Mouse (Mus musculus) neural tube, embryonic 11.5 days (tissue): ENCODE measurements at regions not wholly inside any gene's neighbourhood (a gene's known extent, or its start where the extent isn't known, plus 50 kb on each side); places are given as distances from the start of the nearest gene placed in this dataset.

Source experiments
- ATAC-seq: fragments of 200-750 bp; cut with Nextera tagmentation; 2 replicates; pipeline ENCODE4 v1.8.0; 2017; ENCODE audit warnings: moderate number of reproducible peaks, mild to moderate bottlenecking, moderate TSS enrichment, moderate library complexity; ENCODE audit not compliant: insufficient read depth, low FRiP score, low TSS enrichment
- DNase-seq: peaks from one replicate; pipeline ENCODE4 v3.0.0-alpha.2; 2015; ENCODE audit warnings: low spot score
- H3K27ac ChIP-seq: fragments of 300-500 bp; sonication (generic); 2 replicates; pipeline ENCODE4 v1.5.1; 2014; ENCODE audit warnings: low read depth, mild to moderate bottlenecking, low read length
- H3K27me3 ChIP-seq: fragments of 300-500 bp; sonication (generic); 2 replicates; pipeline ENCODE4 v1.6.1; 2014; ENCODE audit warnings: mild to moderate bottlenecking, low read length, mixed read lengths; ENCODE audit not compliant: control insufficient read depth, insufficient read depth
- H3K36me3 ChIP-seq: fragments of 300-500 bp; sonication (generic); 2 replicates; pipeline ENCODE4 v1.6.1; 2014; ENCODE audit warnings: mild to moderate bottlenecking, low read length, moderate library complexity, mixed read lengths; ENCODE audit not compliant: control insufficient read depth, insufficient read depth
- H3K4me1 ChIP-seq: fragments of 300-500 bp; sonication (generic); 2 replicates; pipeline ENCODE4 v1.6.1; 2014; ENCODE audit warnings: low read length, mixed read lengths; ENCODE audit not compliant: control insufficient read depth, insufficient read depth
- H3K4me2 ChIP-seq: fragments of 300-500 bp; sonication (generic); 2 replicates; pipeline ENCODE4 v1.6.1; 2014; ENCODE audit warnings: low read depth, mild to moderate bottlenecking, moderate library complexity
- H3K4me3 ChIP-seq: fragments of 300-500 bp; sonication (generic); 2 replicates; pipeline ENCODE4 v1.5.1; 2014; ENCODE audit warnings: low read depth, low read length
- H3K9ac ChIP-seq: fragments of 300-500 bp; sonication (generic); 2 replicates; pipeline ENCODE4 v1.6.1; 2014; ENCODE audit warnings: mild to moderate bottlenecking, low read length
- H3K9me3 ChIP-seq: fragments of 300-500 bp; sonication (generic); 2 replicates; pipeline ENCODE4 v1.6.1; 2016; ENCODE audit warnings: low read length; ENCODE audit not compliant: control insufficient read depth
- WGBS: fragments of 180-500 bp; shearing (Covaris S2); extraction: QIAGEN DNeasy Blood & Tissue Kit; methylation state at CpG from one replicate; pipeline ENCODE4 v1.1.7; 2014; 5-methylcytosine and 5-hydroxymethylcytosine counted together

DNA sequence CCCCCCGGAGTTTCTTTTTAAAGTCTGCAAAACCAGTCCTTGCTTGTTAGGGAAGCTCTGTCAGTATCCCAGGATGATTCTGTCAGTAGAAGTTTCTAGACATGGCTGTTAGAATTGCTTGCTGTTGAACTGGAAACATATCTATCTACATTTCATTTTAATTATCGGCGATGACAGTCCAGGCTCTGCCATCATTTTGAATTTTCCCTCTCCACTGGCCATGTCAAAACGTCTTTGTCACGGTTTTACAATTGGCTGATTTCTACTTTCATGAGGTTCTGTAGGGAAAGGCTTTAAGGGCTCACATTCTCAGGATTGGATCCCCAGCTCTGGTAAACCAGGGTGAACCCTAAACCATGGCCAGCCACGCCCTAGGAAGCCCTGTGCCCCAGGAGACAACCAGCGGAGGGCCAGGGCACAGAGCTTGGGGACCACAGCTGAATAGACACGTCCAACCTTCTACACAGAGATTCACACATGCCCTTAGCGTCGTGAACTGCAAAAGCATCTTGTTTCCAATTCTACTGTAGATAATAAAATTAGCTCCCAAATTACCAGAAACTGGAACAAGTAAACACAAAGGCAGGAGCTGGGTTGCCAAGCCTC is 177.8 kb downstream of the Efcab1 start:
- ATAC-seq (peak; percentile 6; the same call in 1 of the 2 replicates), DNase-seq (peak; percentile 10)
- peak overlapping the region; percentile 73 for H3K4me2 ChIP-seq
- no peaks in the 10 kb centered on the region for H3K27me3 ChIP-seq
- H3K36me3 ChIP-seq, result no peaks in the 10 kb centered on the region
- WGBS, result 23% methylated on average over 10 of the region's 10 CpGs
- H3K9ac ChIP-seq, result 0 out of 2 replicates have a peak overlapping the region, but pooled peaks have one; percentile 37
- H3K4me3 ChIP-seq, result peak overlapping the region; percentile 49
- 0 out of 2 replicates have a peak, but pooled peaks cover 2% of the 10 kb centered on the region for H3K4me1 ChIP-seq
- H3K9me3 ChIP-seq, result no peaks in the 10 kb centered on the region
- H3K27ac ChIP-seq, result peak overlapping the region; percentile 58; the same call in 1 of the 2 replicates

DNA sequence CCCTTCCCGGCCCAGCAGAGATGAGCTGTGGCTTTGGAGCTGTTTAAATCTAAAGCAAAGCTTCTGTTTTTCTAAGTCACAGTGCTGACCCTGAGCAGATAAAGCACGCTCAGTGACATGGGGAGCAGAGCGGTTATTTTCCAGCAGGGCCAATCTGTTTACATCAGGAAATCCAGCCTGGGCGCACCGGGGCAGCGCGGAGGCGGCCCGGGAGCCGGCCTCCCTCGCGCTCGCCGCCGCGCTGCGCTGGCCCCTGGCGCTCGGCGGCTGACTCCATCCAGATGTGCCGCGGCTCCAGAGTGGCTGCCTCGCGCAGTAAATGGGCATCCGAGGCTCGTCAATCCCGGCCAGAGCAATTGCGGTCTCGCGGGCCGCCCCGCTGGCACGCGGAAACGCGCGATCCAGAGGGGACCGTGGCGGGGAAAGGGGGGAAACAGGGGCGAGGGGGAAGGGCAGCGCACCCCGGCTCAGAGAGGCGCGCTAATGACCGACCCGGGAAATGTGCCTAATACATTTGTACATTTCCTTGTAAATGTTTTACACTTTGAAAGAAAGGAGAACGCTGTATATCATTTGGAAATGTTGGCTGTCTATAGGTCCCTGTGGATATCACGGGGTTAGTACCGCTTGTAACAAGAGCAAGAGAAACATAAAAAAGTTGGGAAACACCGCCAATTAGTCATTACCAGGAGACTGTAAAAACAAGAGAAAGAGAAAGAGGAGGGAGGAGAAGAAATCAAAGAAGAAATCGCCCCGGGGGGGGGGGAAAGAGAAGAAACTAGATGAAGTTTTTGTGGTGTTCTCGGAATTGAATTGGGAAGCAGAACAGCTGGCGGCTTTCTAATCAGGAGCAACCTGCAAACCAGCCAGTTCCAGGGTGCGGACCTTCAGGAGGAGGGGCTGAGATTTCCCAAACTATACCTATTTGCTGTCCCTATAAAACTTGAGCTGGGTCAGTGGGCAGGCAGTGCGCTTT is 178.6 kb downstream of the Efcab1 start:
- H3K36me3 ChIP-seq, result no peaks in the 10 kb centered on the region
- ATAC-seq (peak; percentile 86), DNase-seq (peak; percentile 74)
- no peaks in the 10 kb centered on the region for H3K27me3 ChIP-seq
- 0 out of 2 replicates have a peak, but pooled peaks cover 2% of the 10 kb centered on the region for H3K4me1 ChIP-seq
- H3K9me3 ChIP-seq, result no peaks in the 10 kb centered on the region
- peak overlapping the region; percentile 73 for H3K4me2 ChIP-seq
- under 1% methylated on average over 56 of the region's 56 CpGs for WGBS
- H3K9ac ChIP-seq, result peak overlapping the region; percentile 37
- peak overlapping the region; percentile 60 for H3K27ac ChIP-seq
- peak overlapping the region; percentile 49 for H3K4me3 ChIP-seq

DNA sequence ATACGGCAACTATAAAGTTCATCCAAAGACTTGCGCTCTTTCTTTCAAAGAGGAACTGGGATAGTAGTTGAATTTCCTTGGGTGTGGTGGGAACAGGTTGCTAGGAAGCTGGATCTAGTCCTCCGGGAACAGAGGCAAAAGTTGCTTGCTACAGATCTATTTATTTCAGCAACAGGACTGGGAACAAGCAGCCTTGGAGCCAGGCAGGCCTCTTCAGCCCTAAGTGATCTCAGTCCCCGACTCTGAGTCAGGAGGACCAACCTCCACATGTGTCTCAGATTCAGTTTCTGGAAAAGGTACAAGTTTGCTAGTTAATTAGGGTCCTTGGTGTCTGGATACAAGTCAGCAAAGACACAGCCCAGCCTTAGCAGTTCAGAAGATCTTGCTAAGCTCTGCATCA is 180.2 kb downstream of the Efcab1 start:
- Histone ChIP-seq H3K36me3 (no peaks in the 10 kb centered on the region), H3K27me3 (no peaks in the 10 kb centered on the region), H3K4me1 (0 out of 2 replicates have a peak, but pooled peaks cover 2% of the 10 kb centered on the region), H3K4me3 (no peak overlapping the region), H3K27ac (no peak overlapping the region), H3K4me2 (no peak overlapping the region), H3K9ac (no peak overlapping the region), H3K9me3 (no peaks in the 10 kb centered on the region)
- 84% methylated on average over 4 of the region's 4 CpGs for whole genome bisulfite sequencing
- ATAC-seq (no peak), DNase-seq (no peak)

DNA sequence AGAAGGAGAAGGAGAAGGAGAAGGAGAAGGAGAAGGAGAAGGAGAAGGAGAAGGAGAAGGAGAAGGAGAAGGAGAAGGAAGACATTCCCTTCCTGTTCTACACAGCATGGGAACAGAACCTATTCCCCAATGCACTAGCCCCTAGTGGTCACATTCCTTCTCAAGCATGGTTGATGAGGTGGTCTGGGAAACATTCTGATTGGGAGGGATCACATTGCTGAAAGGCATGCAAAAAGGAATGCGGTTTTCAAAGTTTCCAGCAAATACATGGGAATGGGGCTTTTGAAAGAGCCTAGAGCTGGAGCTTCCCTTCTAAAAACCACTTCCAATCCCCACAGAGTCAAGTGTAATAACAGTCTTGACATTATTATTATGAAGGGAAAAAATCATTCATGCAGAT is 197.5 kb downstream of the Efcab1 start:
- WGBS, result 33% methylated on average over 1 of the region's 1 CpGs
- no peak overlapping the region for H3K27ac ChIP-seq
- DNase-seq, result no peak

DNA sequence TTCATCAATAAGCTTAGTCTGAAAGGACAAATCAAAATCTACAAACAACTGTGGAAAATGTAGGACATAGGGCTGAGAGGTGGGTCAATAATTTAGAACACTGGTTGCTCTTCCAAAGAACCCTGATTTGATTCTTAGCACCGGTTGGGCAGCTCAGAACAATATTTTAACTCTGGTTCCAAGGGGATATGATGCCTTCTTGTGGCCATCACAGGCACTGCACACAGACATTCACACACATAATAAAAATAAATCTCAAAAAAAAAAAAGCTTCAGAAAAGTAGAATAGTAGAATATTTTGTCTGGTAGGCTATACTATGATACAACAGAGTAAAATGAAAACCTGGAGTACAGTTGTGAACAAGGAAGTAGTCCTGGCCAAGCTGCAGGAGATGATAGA is 200.8 kb downstream of the Efcab1 start:
- WGBS, result 86% methylated on average over 1 of the region's 1 CpGs
- Histone ChIP-seq H3K4me3 (no peak overlapping the region), H3K4me2 (no peak overlapping the region), H3K9me3 (no peaks in the 10 kb centered on the region), H3K27ac (no peak overlapping the region), H3K27me3 (no peaks in the 10 kb centered on the region), H3K4me1 (no peaks in the 10 kb centered on the region), H3K36me3 (no peaks in the 10 kb centered on the region), H3K9ac (no peak overlapping the region)
- DNase-seq, result no peak
- ATAC-seq, result no peak

More for the DNA sequence above, 197.5 kb downstream of the Efcab1 start:
- no peak for ATAC-seq
- H3K36me3 ChIP-seq, result no peaks in the 10 kb centered on the region
- no peak overlapping the region for H3K9ac ChIP-seq
- no peaks in the 10 kb centered on the region for H3K27me3 ChIP-seq
- no peaks in the 10 kb centered on the region for H3K4me1 ChIP-seq
- no peak overlapping the region for H3K4me2 ChIP-seq
- H3K9me3 ChIP-seq, result no peaks in the 10 kb centered on the region
- H3K4me3 ChIP-seq, result no peak overlapping the region

DNA sequence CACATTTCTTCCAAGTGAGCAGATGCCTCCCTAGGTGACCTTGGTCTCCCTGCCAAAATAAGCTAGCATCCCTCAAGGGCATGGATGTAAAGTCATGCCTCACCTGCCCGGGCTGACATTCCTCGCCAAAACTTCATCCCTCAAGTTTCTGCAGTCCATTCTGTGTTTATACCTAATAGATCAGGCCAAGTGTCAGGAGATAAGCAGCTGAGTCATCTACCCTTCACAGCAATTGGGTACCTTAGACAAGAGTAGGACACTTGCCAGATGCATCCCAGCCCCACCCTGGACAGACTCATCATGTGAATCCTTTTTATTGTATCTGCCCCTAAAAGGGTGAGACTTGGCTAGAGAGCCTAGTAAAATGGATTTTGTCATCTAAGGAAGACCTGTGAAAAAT is 204.1 kb upstream of the Gm21897 start:
- H3K4me1 ChIP-seq, result no peaks in the 10 kb centered on the region
- ATAC-seq (no peak), DNase-seq (no peak)
- H3K4me2 ChIP-seq, result no peak overlapping the region
- no peak overlapping the region for H3K27ac ChIP-seq
- 86% methylated on average over 2 of the region's 2 CpGs for WGBS
- no peak overlapping the region for H3K4me3 ChIP-seq
- H3K9ac ChIP-seq, result no peak overlapping the region
- H3K27me3 ChIP-seq, result no peaks in the 10 kb centered on the region
- H3K9me3 ChIP-seq, result no peaks in the 10 kb centered on the region
- no peaks in the 10 kb centered on the region for H3K36me3 ChIP-seq

DNA sequence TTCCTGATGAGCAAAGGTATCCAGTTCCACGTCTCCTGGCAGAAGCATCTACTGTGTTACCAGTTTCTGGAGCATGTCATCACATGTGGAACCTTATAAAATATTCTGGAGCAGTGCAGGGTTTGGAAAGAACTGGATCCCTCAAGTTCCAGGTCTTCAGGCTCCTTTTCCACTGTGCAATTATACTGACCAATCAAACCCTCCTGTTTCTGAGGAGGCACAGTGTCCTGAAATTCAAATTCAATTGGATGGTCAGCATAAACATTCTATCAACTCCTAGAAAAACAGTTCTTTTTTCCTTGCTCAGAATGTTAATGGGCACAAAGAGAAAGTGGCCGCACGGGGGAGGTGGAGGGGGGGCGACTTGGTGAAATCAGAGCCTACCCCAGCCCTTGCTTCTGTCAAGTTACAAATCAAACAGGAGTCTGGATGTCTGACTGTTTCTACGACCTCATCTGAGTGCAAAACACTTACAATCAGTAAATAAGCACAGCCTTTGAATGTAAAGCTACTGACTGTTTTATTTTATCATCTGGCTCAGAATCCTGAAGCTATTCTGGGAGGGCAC is 203.2 kb upstream of the Gm21897 start:
- no peak for ATAC-seq
- H3K27ac ChIP-seq, result no peak overlapping the region

DNA sequence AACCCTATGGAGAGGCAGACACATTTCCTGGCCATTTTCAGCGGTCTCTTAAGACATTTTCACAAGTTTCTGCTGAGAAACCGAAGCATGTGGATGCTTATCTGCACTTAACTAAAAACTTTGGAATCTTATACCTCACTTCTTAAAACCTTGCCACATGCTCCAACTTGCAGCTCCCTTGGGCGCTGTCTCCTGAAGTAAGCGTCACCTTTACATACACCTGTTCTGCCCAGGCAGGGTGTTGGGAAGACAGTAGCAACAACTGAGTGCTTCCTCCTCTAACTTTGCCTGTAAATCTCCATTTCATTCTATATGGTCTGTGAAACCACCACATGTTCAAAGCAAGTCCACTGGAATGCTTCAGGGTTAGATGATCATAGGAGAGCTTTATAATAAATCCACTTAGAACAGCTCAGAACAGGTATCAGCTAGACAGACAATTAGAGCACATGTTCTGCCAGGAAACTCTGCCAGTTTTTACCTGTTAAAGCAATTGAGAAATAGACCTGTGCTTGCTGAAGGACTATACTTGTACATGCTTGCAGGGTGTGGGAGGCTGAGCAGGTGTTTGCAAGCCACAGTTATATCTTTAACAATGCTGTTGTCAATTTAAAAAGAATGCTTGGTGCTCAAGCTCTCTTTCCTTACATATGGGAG is 202.6 kb upstream of the Gm21897 start:
- H3K4me2 ChIP-seq, result no peak overlapping the region
- H3K4me3 ChIP-seq, result no peak overlapping the region
- no peak overlapping the region for H3K9ac ChIP-seq
- no peaks in the 10 kb centered on the region for H3K36me3 ChIP-seq
- WGBS, result 79% methylated on average over 4 of the region's 4 CpGs
- H3K27ac ChIP-seq, result no peak overlapping the region
- ATAC-seq (no peak), DNase-seq (no peak)
- no peaks in the 10 kb centered on the region for H3K9me3 ChIP-seq
- no peaks in the 10 kb centered on the region for H3K27me3 ChIP-seq
- no peaks in the 10 kb centered on the region for H3K4me1 ChIP-seq

More for the DNA sequence above, 203.2 kb upstream of the Gm21897 start:
- DNase-seq, result no peak
- Histone ChIP-seq H3K4me2 (no peak overlapping the region), H3K27me3 (no peaks in the 10 kb centered on the region), H3K9ac (no peak overlapping the region), H3K4me3 (no peak overlapping the region), H3K36me3 (no peaks in the 10 kb centered on the region), H3K9me3 (no peaks in the 10 kb centered on the region), H3K4me1 (no peaks in the 10 kb centered on the region)
- WGBS, result 28% methylated on average over 5 of the region's 5 CpGs
